Mouse (Mus musculus) layer of hippocampus, adult 9-10 months (tissue): ENCODE measurements around the gene Hdac1.

Experiments used
- DNase-seq: peaks from one replicate; pipeline ENCODE4 v3.0.0; 2022; ENCODE audit warnings: low spot score

The Hdac1 gene

GRCm38 (mm10) chr4:129510723-129511412 is 31.6 kb downstream of the Hdac1 start:
- DNase-seq: no peak

- DNase-seq: no peak
Measured at GRCm38 (mm10) chr4:129509650-129510049, 32.9 kb downstream of the Hdac1 start.

- DNase-seq: no peak
Measured at GRCm38 (mm10) chr4:129508834-129509600, 33.5 kb downstream of the Hdac1 start.

GRCm38 (mm10) chr4:129508237-129508515 is 34.3 kb downstream of the Hdac1 start:
- DNase-seq: no peak

- DNase-seq: no peak
Measured at GRCm38 (mm10) chr4:129507434-129508236, 34.9 kb downstream of the Hdac1 start.

- no peak for DNase-seq
Measured at GRCm38 (mm10) chr4:129505511-129505910, 37.0 kb downstream of the Hdac1 start.

GRCm38 (mm10) chr4:129502901-129503444 is 39.5 kb downstream of the Hdac1 start:
- no peak for DNase-seq

GRCm38 (mm10) chr4:129502327-129502888 is 40.1 kb downstream of the Hdac1 start:
- no peak for DNase-seq

GRCm38 (mm10) chr4:129500607-129501566 is 41.6 kb downstream of the Hdac1 start:
- DNase-seq: no peak

- no peak for DNase-seq
Measured at GRCm38 (mm10) chr4:129500017-129500416, 42.5 kb downstream of the Hdac1 start.

- DNase-seq: no peak
Measured at GRCm38 (mm10) chr4:129498941-129499340, 43.6 kb downstream of the Hdac1 start.

- DNase-seq: no peak
Measured at GRCm38 (mm10) chr4:129496631-129497030, 45.9 kb downstream of the Hdac1 start.

GRCm38 (mm10) chr4:129495672-129496562 is 46.6 kb downstream of the Hdac1 start:
- DNase-seq: no peak

- no peak for DNase-seq
Measured at GRCm38 (mm10) chr4:129494681-129495080, 47.8 kb downstream of the Hdac1 start.

- DNase-seq: no peak
Measured at GRCm38 (mm10) chr4:129490972-129491880, 51.3 kb downstream of the Hdac1 start, which contains the start of the genes Tssk3 and Fam229a. Gene Tssk3, minus strand, starts transcription at chr4:129491022. Gene Fam229a, plus strand, starts transcription at chr4:129491190.

GRCm38 (mm10) chr4:129481090-129481489 is 61.4 kb downstream of the Hdac1 start:
- no peak for DNase-seq

- no peak for DNase-seq
Measured at GRCm38 (mm10) chr4:129479863-129480262, 62.6 kb downstream of the Hdac1 start.

GRCm38 (mm10) chr4:129476047-129476446 is 66.5 kb downstream of the Hdac1 start:
- no peak for DNase-seq
